Mouse (Mus musculus) embryonic fibroblast, embryonic 13.5 days (primary cell): ENCODE measurements around the gene Ccdc28a. TPM values are rescaled to one million over a fixed set of nuclear protein-coding genes. Genes with fewer than 3 reads are reported as not detected.

ENCODE experiments used
- H3K27ac ChIP-seq: 2 replicates; pipeline ENCODE4 v1.5.1; 2012; ENCODE audit warnings: low read length, control low read depth, inconsistent platforms; ENCODE audit not compliant: insufficient read depth
- H3K4me1 ChIP-seq: 2 replicates; pipeline ENCODE4 v1.6.1; 2011; ENCODE audit warnings: low read length; ENCODE audit not compliant: control insufficient read depth, insufficient read depth
- H3K4me3 ChIP-seq: 2 replicates; pipeline ENCODE4 v1.5.1; 2011; ENCODE audit warnings: mild to moderate bottlenecking, control low read depth, low read length; ENCODE audit not compliant: insufficient read depth
- CTCF ChIP-seq: IDR thresholded peaks from 2 replicates; pipeline ENCODE4 v1.5.1; 2011; ENCODE audit warnings: mild to moderate bottlenecking, control low read depth, low read length, moderate library complexity, borderline replicate concordance; ENCODE audit not compliant: insufficient read depth
- POLR2A ChIP-seq: IDR thresholded peaks from 2 replicates; pipeline ENCODE4 v1.6.1; 2011; ENCODE audit warnings: low read depth, mild to moderate bottlenecking, control low read depth, low read length, moderate library complexity
- polyA plus RNA-seq: library from polyadenylated mRNA; stranded (reverse); fragments of >200 nt; gene quantifications from 2 replicates; pipeline ENCODE4 v1.2.4, GENCODE M21; 2011; ENCODE audit warnings: low read depth; ENCODE audit not compliant: missing spikeins, insufficient read length

Ccdc28a gene
- polyA plus RNA-seq, 1 experiment, result 6.1 TPM

- Histone ChIP-seq H3K4me1 (no peaks in the 10 kb centered on the region), H3K27ac (no peak overlapping the region), H3K4me3 (no peak overlapping the region)
- no peak for TF ChIP-seq CTCF
- no peak for TF ChIP-seq POLR2A
These were observed 10.4 kb downstream of the Ccdc28a start for GRCm38 (mm10) chr10:18224386-18224785.

DNA sequence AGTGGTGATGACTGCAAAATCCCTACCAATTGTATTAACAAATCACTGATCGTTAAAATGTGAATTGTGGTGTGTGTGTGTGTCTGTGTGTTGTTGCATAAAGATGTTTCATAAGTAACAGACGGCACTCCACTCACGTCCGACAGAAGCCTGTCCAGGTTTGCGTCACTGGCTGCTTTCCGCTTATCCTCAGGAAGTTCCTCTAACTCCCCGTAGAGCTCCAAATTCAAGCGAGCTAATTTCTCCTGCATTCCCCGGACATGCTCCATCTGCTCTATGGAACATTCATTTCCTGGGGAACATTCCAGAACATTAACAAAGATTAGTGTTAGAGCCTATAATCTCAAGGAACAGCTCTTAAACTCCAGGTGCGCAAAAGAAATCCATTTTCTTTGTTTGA, 15.4 kb downstream of the Ccdc28a start:
- Histone ChIP-seq H3K4me1 (no peaks in the 10 kb centered on the region), H3K27ac (no peak overlapping the region), H3K4me3 (no peak overlapping the region)
- TF ChIP-seq CTCF, result no peak
- TF ChIP-seq POLR2A, result no peak

GRCm38 (mm10) chr10:18214124-18214523, 20.7 kb downstream of the Ccdc28a start:
- Histone ChIP-seq H3K27ac (no peak overlapping the region), H3K4me3 (no peak overlapping the region), H3K4me1 (no peaks in the 10 kb centered on the region)
- TF ChIP-seq POLR2A (no peak), CTCF (no peak)

DNA sequence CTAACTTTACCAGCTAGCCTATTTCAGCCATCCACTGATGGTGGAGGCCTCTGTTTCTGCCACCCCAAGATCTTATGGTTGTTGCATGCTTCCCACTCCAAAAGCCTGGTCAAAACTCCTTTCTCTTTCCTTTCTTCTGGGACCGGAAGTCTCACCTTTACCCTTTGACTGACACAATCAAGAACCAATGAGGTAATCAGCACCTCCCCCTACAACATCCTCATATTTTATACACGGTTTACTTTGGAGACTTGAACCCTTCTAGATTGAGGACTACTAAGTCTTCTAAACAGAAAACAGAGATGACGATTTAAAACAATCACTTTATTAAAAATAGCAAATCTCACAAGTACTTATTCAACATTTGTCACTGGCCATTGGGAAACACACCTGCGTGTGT, 21.4 kb downstream of the Ccdc28a start:
- no peaks in the 10 kb centered on the region for H3K4me1 ChIP-seq
- no peak for TF ChIP-seq POLR2A
- TF ChIP-seq CTCF, result no peak
- no peak overlapping the region for H3K4me3 ChIP-seq
- peak overlapping the region; percentile 46; the same call in 1 of the 2 replicates for H3K27ac ChIP-seq

- no peak within 1 kb of the TSS for H3K4me3 ChIP-seq
- H3K4me1 ChIP-seq, result no peaks in the 10 kb centered on the region
- TF ChIP-seq POLR2A (no peak), CTCF (peak; percentile 75; the same call in 1 of the 2 replicates)
- no peak within 1 kb of the TSS for H3K27ac ChIP-seq
These were observed 24.1 kb downstream of the Ccdc28a start, which contains the start of gene Ect2l for GRCm38 (mm10) chr10:18210726-18211125. Ect2l (minus strand) TSS chr10:18210890.

- H3K27ac ChIP-seq, result no peak overlapping the region
- H3K4me3 ChIP-seq, result no peak overlapping the region
- H3K4me1 ChIP-seq, result no peaks in the 10 kb centered on the region
- TF ChIP-seq POLR2A, result no peak
- TF ChIP-seq CTCF, result no peak
These were observed 24.7 kb downstream of the Ccdc28a start for GRCm38 (mm10) chr10:18210119-18210518.

- TF ChIP-seq POLR2A (no peak), CTCF (no peak)
- Histone ChIP-seq H3K4me3 (no peak overlapping the region), H3K4me1 (no peaks in the 10 kb centered on the region), H3K27ac (no peak overlapping the region)
These were observed 30.7 kb downstream of the Ccdc28a start for GRCm38 (mm10) chr10:18204067-18204466.

- no peak overlapping the region for H3K27ac ChIP-seq
- H3K4me1 ChIP-seq, result no peaks in the 10 kb centered on the region
- no peak for TF ChIP-seq POLR2A
- no peak for TF ChIP-seq CTCF
- no peak overlapping the region for H3K4me3 ChIP-seq
These were observed 32.4 kb downstream of the Ccdc28a start for GRCm38 (mm10) chr10:18202401-18202800.

DNA sequence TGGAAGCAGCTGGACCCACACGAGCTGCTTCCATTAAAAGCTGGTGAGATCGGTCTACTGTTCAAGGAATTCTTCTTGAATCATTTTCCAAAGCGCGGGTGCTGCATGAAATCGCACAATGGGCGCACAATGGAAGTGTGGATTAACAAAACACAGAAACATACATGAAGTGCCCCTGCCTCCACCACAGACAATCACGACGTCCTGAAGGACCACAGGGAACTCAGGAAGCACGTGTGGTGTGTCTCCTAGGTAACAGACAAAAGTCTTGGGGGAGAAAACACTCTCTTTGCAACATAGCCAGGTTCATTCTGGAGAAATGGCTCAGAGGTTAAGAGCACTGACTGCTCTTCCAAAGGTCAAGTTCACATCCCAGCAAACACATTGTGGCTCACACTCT, 34.1 kb downstream of the Ccdc28a start:
- TF ChIP-seq POLR2A (no peak), CTCF (no peak)
- Histone ChIP-seq H3K4me1 (no peaks in the 10 kb centered on the region), H3K27ac (no peak overlapping the region), H3K4me3 (no peak overlapping the region)

GRCm38 (mm10) chr10:18199919-18200318, 34.9 kb downstream of the Ccdc28a start:
- no peaks in the 10 kb centered on the region for H3K4me1 ChIP-seq

More at GRCm38 (mm10) chr10:18199919-18200318, 34.9 kb downstream of the Ccdc28a start:
- no peak overlapping the region for H3K4me3 ChIP-seq
- TF ChIP-seq CTCF, result no peak
- no peak for TF ChIP-seq POLR2A
- H3K27ac ChIP-seq, result no peak overlapping the region
